In the genomic region with DNA sequence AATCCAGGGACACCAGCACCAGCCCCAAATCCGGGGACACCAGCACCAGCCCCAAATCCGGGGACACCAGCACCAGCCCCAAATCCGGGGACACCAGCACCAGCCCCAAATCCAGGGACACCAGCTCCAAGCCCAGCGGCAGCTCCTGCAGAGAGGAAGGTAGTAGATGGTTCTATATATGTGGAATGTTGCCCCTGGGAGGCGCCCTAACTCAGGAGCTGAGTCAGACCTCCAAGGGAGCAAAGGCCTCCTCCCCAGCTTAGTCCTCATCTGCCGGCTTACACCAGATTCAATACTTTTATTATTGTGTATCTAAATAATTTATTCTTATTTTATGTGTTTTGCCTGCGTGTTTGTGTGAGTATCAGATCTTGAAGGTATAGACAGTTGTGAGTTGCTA, we compare ENCODE assay signal across 19 mouse cellular contexts. TPM values are rescaled to one million over a fixed set of nuclear protein-coding genes. Genes with fewer than 3 reads are reported as not detected.
"Had no signal": no experiment of that assay in that cellular context is flagged by ENCODE, and none has a peak within 500 bp of the region (broad histone marks: within the 10 kb centered on the region; RNA-seq: fewer than 3 reads in every experiment).

No protein-coding gene starts in this region.

- H3K27ac ChIP-seq: left cerebral cortex, adult 2 months; limb, embryonic 12.5 days; liver, embryonic 13.5 days; midbrain, embryonic 15.5 days; neural tube, embryonic 12.5 days had no signal

- H3K9me3 ChIP-seq: limb, embryonic 12.5 days; liver, embryonic 13.5 days; midbrain, embryonic 15.5 days; neural tube, embryonic 12.5 days had no signal

- H3K36me3 ChIP-seq: liver, embryonic 13.5 days; midbrain, embryonic 15.5 days; neural tube, embryonic 12.5 days had no signal

- H3K27me3 ChIP-seq: liver, embryonic 13.5 days; midbrain, embryonic 15.5 days; neural tube, embryonic 12.5 days had no signal

- H3K4me2 ChIP-seq: limb, embryonic 12.5 days; liver, embryonic 13.5 days; midbrain, embryonic 11.5 days; midbrain, embryonic 15.5 days; neural tube, embryonic 12.5 days had no signal

- H3K4me3 ChIP-seq: left cerebral cortex, adult 2 months; limb, embryonic 12.5 days; liver, embryonic 13.5 days; midbrain, embryonic 15.5 days; neural tube, embryonic 12.5 days had no signal

- ATAC-seq: hindbrain, embryonic 16.5 days; inflammation-experienced regulatory T-cells, adult 6 months; liver, postnatal 0 days; midbrain, embryonic 15.5 days had no signal

- H3K9ac ChIP-seq: limb, embryonic 12.5 days; liver, embryonic 13.5 days; liver, postnatal 0 days; midbrain, embryonic 15.5 days; neural tube, embryonic 12.5 days had no signal

- DNase-seq: kidney, adult 18-20 months; liver; liver, embryonic 13.5 days; liver, postnatal 0 days; retina, postnatal 1 day; right cerebral cortex, postnatal 4 days; spleen, adult 18-20 months; thymus, adult 2 months; thymus, postnatal 25 days had no signal

- H3K4me1 ChIP-seq: limb, embryonic 12.5 days; midbrain, embryonic 15.5 days; neural tube, embryonic 12.5 days had no signal

RNA-seq across cellular contexts. Expression of gene Eln, which starts 36.0 kb away (rescaled TPM):
- total RNA-seq: megakaryocyte, adult 5-6 weeks; monocyte, adult 5-6 weeks; neutrophil, adult 5-6 weeks had no signal
